Mouse (Mus musculus) liver, adult 2 months (tissue): ENCODE data around the gene 5730409E04Rik.

Experiments
- CTCF ChIP-seq: fragments of 200-500 bp; IDR thresholded peaks from 2 replicates; pipeline ENCODE4 v1.5.1; 2011; ENCODE audit warnings: low read depth, low read length, control low read depth
- POLR2A ChIP-seq: fragments of 200-500 bp; IDR thresholded peaks from 2 replicates; pipeline ENCODE4 v1.6.1; 2011; ENCODE audit warnings: low read length, control low read depth; ENCODE audit not compliant: insufficient read depth; ENCODE audit errors: extremely low read depth

GRCm38 (mm10) chr4:126601597-126602444 lies 7.8 kb upstream of the 5730409E04Rik start:
- TF ChIP-seq CTCF, result no peak
- no peak for TF ChIP-seq POLR2A
